Mouse (Mus musculus): ENCODE measurements around the gene Gm20708. TPM values are rescaled to one million over a fixed set of nuclear protein-coding genes. Genes with fewer than 3 reads are reported as not detected.

Gene Gm20708
- polyA plus RNA-seq, 1 experiment from 2014 or later: 1.1 TPM

DNA sequence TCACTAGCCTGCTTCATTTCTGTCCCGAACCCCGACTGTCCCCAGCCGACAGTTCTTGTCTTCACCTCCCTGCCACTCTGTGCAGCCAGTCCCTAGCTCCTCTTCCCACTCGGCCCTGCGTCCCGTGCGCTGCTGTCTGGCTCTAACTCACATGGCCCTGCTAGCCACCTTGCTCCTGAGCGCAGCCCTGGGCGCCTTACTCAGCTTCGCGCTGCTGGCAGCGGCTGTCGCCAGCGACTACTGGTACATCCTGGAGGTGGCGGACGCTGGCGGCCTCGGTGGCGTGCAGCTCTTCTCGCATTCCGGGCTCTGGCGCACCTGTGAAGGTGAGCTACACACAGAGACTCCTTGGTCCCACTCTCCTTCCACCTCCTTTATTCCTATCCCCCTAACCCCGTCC is 51.1 kb downstream of the Gm20708 start, which contains the start of gene Tmem235:
Gene Tmem235, plus strand, starts transcription at position 152 of the 400 bp plus-strand sequence.
- Histone ChIP-seq H3K36me3 (ENCODE audit: control insufficient read depth, insufficient read depth, low read length) (peaks cover 19% of the 10 kb centered on the region), H3K4me2 (replicated peaks; ENCODE audit: low read depth, low read length) (no peak within 1 kb of the TSS), H3K27ac (ENCODE audit: low read length) (no peak within 1 kb of the TSS), H3K9me3 (ENCODE audit: control insufficient read depth, low read depth, low read length) (no peaks in the 10 kb centered on the region), H3K4me3 (ENCODE audit: low read depth, low read length) (no peak within 1 kb of the TSS), H3K9ac (replicated peaks; ENCODE audit: low read depth, low read length) (no peak within 1 kb of the TSS), H3K4me1 (ENCODE audit: control insufficient read depth, insufficient read depth, low read length) (peaks cover under 1% of the 10 kb centered on the region; the same call in 1 of the 2 replicates), H3K27me3 (ENCODE audit: control insufficient read depth, insufficient read depth, low read length) (peaks cover 12% of the 10 kb centered on the region; the same call in 1 of the 2 replicates)
- 5% methylated on average over 23 of the region's 23 CpGs for WGBS
- no peak for ATAC-seq (ENCODE audit: insufficient number of reproducible peaks, insufficient read depth, low FRiP score, low read depth)

- ATAC-seq (ENCODE audit: insufficient number of reproducible peaks, insufficient read depth, low FRiP score, low read depth): no peak
- no peak overlapping the region for H3K4me2 ChIP-seq (replicated peaks; ENCODE audit: low read depth, low read length)
- WGBS: 35% methylated on average over 11 of the region's 11 CpGs
- H3K4me3 ChIP-seq (ENCODE audit: low read depth, low read length): no peak overlapping the region
- H3K36me3 ChIP-seq (ENCODE audit: control insufficient read depth, insufficient read depth, low read length): no peaks in the 10 kb centered on the region
- no peak overlapping the region for H3K27ac ChIP-seq (ENCODE audit: low read length)
- H3K9me3 ChIP-seq (ENCODE audit: control insufficient read depth, low read depth, low read length): no peaks in the 10 kb centered on the region
- H3K9ac ChIP-seq (replicated peaks; ENCODE audit: low read depth, low read length): no peak overlapping the region
- peaks cover 5% of the 10 kb centered on the region; the same call in 1 of the 2 replicates for H3K4me1 ChIP-seq (ENCODE audit: control insufficient read depth, insufficient read depth, low read length)
- peaks cover 12% of the 10 kb centered on the region; the same call in 1 of the 2 replicates for H3K27me3 ChIP-seq (ENCODE audit: control insufficient read depth, insufficient read depth, low read length)
These were observed 53.8 kb downstream of the Gm20708 start for GRCm38 (mm10) chr11:117863174-117863856.

- Histone ChIP-seq H3K9me3 (ENCODE audit: control insufficient read depth, low read depth, low read length) (no peaks in the 10 kb centered on the region), H3K27ac (ENCODE audit: low read length) (no peak overlapping the region), H3K36me3 (ENCODE audit: control insufficient read depth, insufficient read depth, low read length) (no peaks in the 10 kb centered on the region), H3K27me3 (ENCODE audit: control insufficient read depth, insufficient read depth, low read length) (peaks cover 10% of the 10 kb centered on the region; the same call in 1 of the 2 replicates), H3K4me3 (ENCODE audit: low read depth, low read length) (no peak overlapping the region), H3K9ac (replicated peaks; ENCODE audit: low read depth, low read length) (no peak overlapping the region), H3K4me2 (replicated peaks; ENCODE audit: low read depth, low read length) (no peak overlapping the region), H3K4me1 (ENCODE audit: control insufficient read depth, insufficient read depth, low read length) (peaks cover 5% of the 10 kb centered on the region; the same call in 1 of the 2 replicates)
- WGBS: 61% methylated on average over 2 of the region's 2 CpGs
- no peak for ATAC-seq (ENCODE audit: insufficient number of reproducible peaks, insufficient read depth, low FRiP score, low read depth)
These were observed 55.3 kb downstream of the Gm20708 start for GRCm38 (mm10) chr11:117864805-117865204.

- 42% methylated on average over 6 of the region's 6 CpGs for WGBS
- Histone ChIP-seq H3K4me3 (ENCODE audit: low read depth, low read length) (no peak overlapping the region), H3K27ac (ENCODE audit: low read length) (no peak overlapping the region), H3K9ac (replicated peaks; ENCODE audit: low read depth, low read length) (no peak overlapping the region), H3K4me1 (ENCODE audit: control insufficient read depth, insufficient read depth, low read length) (peaks cover 8% of the 10 kb centered on the region; the same call in 1 of the 2 replicates), H3K9me3 (ENCODE audit: control insufficient read depth, low read depth, low read length) (no peaks in the 10 kb centered on the region), H3K4me2 (replicated peaks; ENCODE audit: low read depth, low read length) (no peak overlapping the region), H3K36me3 (ENCODE audit: control insufficient read depth, insufficient read depth, low read length) (no peaks in the 10 kb centered on the region), H3K27me3 (ENCODE audit: control insufficient read depth, insufficient read depth, low read length) (peaks cover 3% of the 10 kb centered on the region; the same call in 1 of the 2 replicates)
- no peak for ATAC-seq (ENCODE audit: insufficient number of reproducible peaks, insufficient read depth, low FRiP score, low read depth)
These were observed 56.5 kb downstream of the Gm20708 start for GRCm38 (mm10) chr11:117865988-117866387.

DNA sequence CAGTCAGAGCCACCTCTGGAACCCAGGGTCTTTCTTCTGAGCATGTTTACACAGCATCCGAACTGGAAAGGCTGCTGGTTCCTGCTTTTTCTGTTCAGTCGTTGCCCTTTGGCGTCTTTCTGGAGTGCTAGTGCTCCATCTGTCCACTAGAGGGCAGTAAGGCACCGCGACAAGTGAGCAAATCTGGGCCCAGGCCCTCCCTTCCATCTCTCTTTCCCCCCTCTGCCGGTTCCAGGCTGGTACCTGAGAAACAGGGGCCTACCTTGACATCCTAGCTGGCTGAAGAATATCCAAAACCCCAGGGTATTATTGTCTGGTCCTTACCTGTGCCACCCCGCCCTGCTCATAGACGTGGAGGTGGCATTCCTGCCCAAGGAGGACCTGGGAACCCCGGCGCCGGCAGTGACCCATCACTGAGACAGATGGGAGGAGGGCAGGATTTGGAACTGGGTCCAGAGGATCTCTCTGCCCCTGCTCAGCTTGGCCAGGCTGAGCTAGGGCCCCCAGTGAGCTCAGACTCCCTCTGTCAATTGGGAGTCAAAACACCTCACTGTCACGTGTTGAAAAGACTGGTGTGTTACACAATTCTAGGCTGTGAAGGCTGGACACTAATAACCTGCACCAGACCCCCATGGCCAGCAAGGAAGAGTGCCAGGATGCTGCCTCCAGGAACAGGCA is 61.4 kb downstream of the Gm20708 start:
- ATAC-seq (ENCODE audit: insufficient number of reproducible peaks, insufficient read depth, low FRiP score, low read depth): peak; percentile 12; the same call in 1 of the 2 replicates
- Histone ChIP-seq H3K36me3 (ENCODE audit: control insufficient read depth, insufficient read depth, low read length) (no peaks in the 10 kb centered on the region), H3K9ac (replicated peaks; ENCODE audit: low read depth, low read length) (no peak overlapping the region), H3K9me3 (ENCODE audit: control insufficient read depth, low read depth, low read length) (no peaks in the 10 kb centered on the region), H3K4me2 (replicated peaks; ENCODE audit: low read depth, low read length) (peak overlapping the region; percentile 12; the same call in 1 of the 2 replicates), H3K4me1 (ENCODE audit: control insufficient read depth, insufficient read depth, low read length) (peaks cover 7% of the 10 kb centered on the region; the same call in 1 of the 2 replicates), H3K4me3 (ENCODE audit: low read depth, low read length) (no peak overlapping the region), H3K27me3 (ENCODE audit: control insufficient read depth, insufficient read depth, low read length) (no peaks in the 10 kb centered on the region), H3K27ac (ENCODE audit: low read length) (no peak overlapping the region)
- 34% methylated on average over 12 of the region's 12 CpGs for WGBS

GRCm38 (mm10) chr11:117871376-117871775 is 61.9 kb downstream of the Gm20708 start:
- 78% methylated on average over 5 of the region's 5 CpGs for WGBS

DNA sequence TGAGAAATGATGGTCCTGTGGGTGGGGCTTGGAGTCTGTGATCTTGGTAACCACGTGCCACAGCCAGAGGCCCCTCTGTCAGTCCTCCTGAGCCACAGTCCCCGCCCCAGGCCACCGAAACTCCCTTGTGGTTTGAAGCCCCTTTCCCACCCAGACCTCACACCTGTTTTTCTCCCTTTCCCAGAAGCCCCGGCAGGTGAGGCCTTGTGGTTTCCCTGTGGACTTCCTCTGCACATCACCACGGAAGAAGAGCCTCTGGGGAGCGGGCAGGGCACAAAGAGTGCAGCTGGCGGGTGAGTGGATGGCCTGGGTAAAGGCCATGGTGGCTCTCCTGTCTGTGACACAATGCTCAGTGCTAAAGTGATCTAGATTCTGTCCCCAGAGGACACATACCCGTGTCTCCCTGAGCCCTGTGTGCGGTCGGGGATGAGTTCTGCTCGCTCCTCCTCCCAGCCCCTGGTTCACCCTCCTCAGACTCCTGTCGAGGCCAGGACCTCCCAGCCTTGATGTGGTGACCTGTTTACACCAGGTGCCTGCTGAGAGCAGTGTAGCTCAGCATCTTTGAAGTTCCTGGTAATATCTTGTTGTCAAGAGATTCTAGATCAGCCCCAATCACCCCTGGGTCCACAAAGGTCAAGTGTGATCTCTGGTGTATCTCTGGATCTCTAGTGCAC is 62.6 kb downstream of the Gm20708 start:
- Histone ChIP-seq H3K9me3 (ENCODE audit: control insufficient read depth, low read depth, low read length) (no peaks in the 10 kb centered on the region), H3K27ac (ENCODE audit: low read length) (no peak overlapping the region), H3K36me3 (ENCODE audit: control insufficient read depth, insufficient read depth, low read length) (no peaks in the 10 kb centered on the region), H3K27me3 (ENCODE audit: control insufficient read depth, insufficient read depth, low read length) (no peaks in the 10 kb centered on the region), H3K4me3 (ENCODE audit: low read depth, low read length) (no peak overlapping the region), H3K4me1 (ENCODE audit: control insufficient read depth, insufficient read depth, low read length) (0 out of 2 replicates have a peak, but pooled peaks cover 7% of the 10 kb centered on the region), H3K9ac (replicated peaks; ENCODE audit: low read depth, low read length) (no peak overlapping the region), H3K4me2 (replicated peaks; ENCODE audit: low read depth, low read length) (0 out of 2 replicates have a peak overlapping the region, but pooled peaks have one; percentile 87)
- ATAC-seq (ENCODE audit: insufficient number of reproducible peaks, insufficient read depth, low FRiP score, low read depth): no peak
- WGBS: 61% methylated on average over 12 of the region's 12 CpGs

More at GRCm38 (mm10) chr11:117871376-117871775, 61.9 kb downstream of the Gm20708 start:
- H3K9me3 ChIP-seq (ENCODE audit: control insufficient read depth, low read depth, low read length): no peaks in the 10 kb centered on the region
- no peaks in the 10 kb centered on the region for H3K36me3 ChIP-seq (ENCODE audit: control insufficient read depth, insufficient read depth, low read length)
- no peak overlapping the region for H3K9ac ChIP-seq (replicated peaks; ENCODE audit: low read depth, low read length)
- 0 out of 2 replicates have a peak, but pooled peaks cover 7% of the 10 kb centered on the region for H3K4me1 ChIP-seq (ENCODE audit: control insufficient read depth, insufficient read depth, low read length)
- no peaks in the 10 kb centered on the region for H3K27me3 ChIP-seq (ENCODE audit: control insufficient read depth, insufficient read depth, low read length)
- no peak overlapping the region for H3K4me2 ChIP-seq (replicated peaks; ENCODE audit: low read depth, low read length)
- no peak for ATAC-seq (ENCODE audit: insufficient number of reproducible peaks, insufficient read depth, low FRiP score, low read depth)
- H3K4me3 ChIP-seq (ENCODE audit: low read depth, low read length): no peak overlapping the region
- no peak overlapping the region for H3K27ac ChIP-seq (ENCODE audit: low read length)

All from stomach, embryonic 14.5 days (tissue).